8 mouse cellular contexts compared by ENCODE assay signal in the genomic region with DNA sequence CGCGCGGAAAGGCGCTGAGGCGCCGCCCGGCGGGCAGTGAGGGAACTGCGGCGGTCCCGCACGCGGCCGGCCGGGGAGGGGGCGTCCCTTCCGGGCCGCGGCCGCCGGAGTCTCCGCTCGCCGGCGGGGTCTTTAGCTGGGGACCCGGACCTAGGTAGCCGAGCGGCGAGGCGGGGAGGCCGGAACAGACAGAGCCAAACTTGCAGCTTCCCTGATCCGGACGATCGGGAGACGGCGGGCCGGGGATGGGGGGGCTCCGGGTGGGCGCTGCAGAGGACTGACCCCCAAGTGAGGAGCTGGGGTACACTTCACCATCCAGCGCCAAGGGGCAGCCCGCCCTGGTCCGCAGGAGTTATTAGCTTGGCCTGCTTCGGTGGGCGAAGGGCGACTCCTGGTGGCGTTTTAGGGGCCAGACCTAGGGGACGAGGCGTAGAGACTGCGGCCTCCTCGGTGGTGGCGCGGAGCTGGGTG. TPM values are rescaled to one million over a fixed set of nuclear protein-coding genes. Genes with fewer than 3 reads are reported as not detected.
DNase-seq lines count a peak whose midpoint lies in the region; ATAC-seq lines count a peak whose summit lies in the region.

No protein-coding gene starts in this region.

- under 1% methylated on average over 51 of the region's 52 CpGs for WGBS in hindbrain, embryonic 11.5 days

- no peak overlapping the region; the same call in 1 of the 2 replicates for H3K9ac ChIP-seq in hindbrain, embryonic 11.5 days (ENCODE audit: low read depth, low read length)

- peaks cover 5% of the 10 kb centered on the region; the same call in 1 of the 2 replicates for H3K4me1 ChIP-seq in hindbrain, embryonic 11.5 days (replicated peaks; ENCODE audit: control insufficient read depth, insufficient read depth, low read length)

- DNase-seq in Muller cell, postnatal 12 days (ENCODE audit: inconsistent ontology term), result peak; percentile 90
- peak; percentile 78 for DNase-seq in cerebellum, adult 9-10 months
- peak; percentile 38 to 93 for DNase-seq in frontal cortex, adult 2 months (ENCODE audit: extremely low spot score in 1 of 2, low spot score in 1 of 2)
- peak; percentile 94 for DNase-seq in hindbrain, embryonic 11.5 days (ENCODE audit: low spot score)
- peak; percentile 93 to 95 for DNase-seq in layer of hippocampus, postnatal 10 days (ENCODE audit: low spot score in 2 of 2)
- DNase-seq in lung, postnatal 10 days, result peak; percentile 93
- DNase-seq in ovary, postnatal 36 days (ENCODE audit: low spot score), result peak; percentile 86
- DNase-seq in thymus, postnatal 14 days, result peak; percentile 65

- no peaks in the 10 kb centered on the region for H3K9me3 ChIP-seq in hindbrain, embryonic 11.5 days (ENCODE audit: control insufficient read depth, low read length)

- peak; percentile 94 for ATAC-seq in hindbrain, embryonic 11.5 days (ENCODE audit: low FRiP score)

- H3K4me3 ChIP-seq in hindbrain, embryonic 11.5 days (ENCODE audit: low read depth, low read length), result peak overlapping the region; percentile 80

- no peaks in the 10 kb centered on the region for H3K36me3 ChIP-seq in hindbrain, embryonic 11.5 days (ENCODE audit: control insufficient read depth, insufficient read depth, low read length)

- H3K27me3 ChIP-seq in hindbrain, embryonic 11.5 days (ENCODE audit: control insufficient read depth, insufficient read depth, low read length), result peaks cover 2% of the 10 kb centered on the region; the same call in 1 of the 2 replicates

- peak overlapping the region; percentile 97 for H3K4me2 ChIP-seq in hindbrain, embryonic 11.5 days (replicated peaks; ENCODE audit: low read depth, low read length)

- H3K27ac ChIP-seq in hindbrain, embryonic 11.5 days (ENCODE audit: low read depth, low read length), result no peak overlapping the region

RNA-seq across cellular contexts. Expression of gene Grik4, which starts 0.3 kb away (rescaled TPM):
- polyA plus RNA-seq in frontal cortex, adult 2 months (2012; rRNA removed), result 10.4 and 11.6 TPM in 2 replicates
- polyA plus RNA-seq in hindbrain, embryonic 11.5 days (2014; fragmentation: Nextera tagmentation; extraction: Ambion mirVana), result 1.2 and 1.6 TPM in 2 replicates
- total RNA-seq in layer of hippocampus, postnatal 10 days (2021), result 10 to 100 TPM; 50.8 to 60.9 TPM
